Mouse (Mus musculus) urinary bladder, postnatal 36 days (tissue): ENCODE results near the gene Plch1.

Experiments
- DNase-seq, 2 experiments: peaks; one replicate each; pipeline ENCODE4 v3.0.0; 2022; ENCODE audit warnings: low spot score in 2 of 2, mixed read lengths in 1 of 2

The Plch1 gene

GRCm38 (mm10) chr3:63862716-63863115 lies 36.6 kb downstream of the Plch1 start:
- DNase-seq, result no peak

GRCm38 (mm10) chr3:63852828-63853227 lies 46.4 kb downstream of the Plch1 start:
- DNase-seq, result no peak

GRCm38 (mm10) chr3:63851125-63851698 lies 48.1 kb downstream of the Plch1 start:
- DNase-seq, result no peak

GRCm38 (mm10) chr3:63849765-63850346 lies 49.4 kb downstream of the Plch1 start:
- no peak for DNase-seq

GRCm38 (mm10) chr3:63844141-63844540 lies 55.1 kb downstream of the Plch1 start:
- no peak for DNase-seq

GRCm38 (mm10) chr3:63842436-63842835 lies 56.8 kb downstream of the Plch1 start:
- DNase-seq, result no peak

GRCm38 (mm10) chr3:63837750-63838149 lies 61.5 kb downstream of the Plch1 start:
- DNase-seq, result no peak

- no peak for DNase-seq
Observed at GRCm38 (mm10) chr3:63836937-63837632, 62.2 kb downstream of the Plch1 start.

GRCm38 (mm10) chr3:63835816-63836215 lies 63.5 kb downstream of the Plch1 start:
- no peak for DNase-seq

GRCm38 (mm10) chr3:63823874-63824400 lies 75.3 kb downstream of the Plch1 start:
- DNase-seq, result no peak

- no peak for DNase-seq
Observed at GRCm38 (mm10) chr3:63822631-63823030, 76.6 kb downstream of the Plch1 start.

GRCm38 (mm10) chr3:63815131-63815530 lies 84.1 kb downstream of the Plch1 start:
- DNase-seq, result no peak

GRCm38 (mm10) chr3:63814203-63814602 lies 85.1 kb downstream of the Plch1 start:
- no peak for DNase-seq

- no peak for DNase-seq
Observed at GRCm38 (mm10) chr3:63806906-63807305, 92.4 kb downstream of the Plch1 start.

GRCm38 (mm10) chr3:63805496-63805895 lies 93.8 kb downstream of the Plch1 start:
- no peak for DNase-seq

GRCm38 (mm10) chr3:63800685-63801084 lies 98.6 kb downstream of the Plch1 start:
- no peak for DNase-seq

GRCm38 (mm10) chr3:63786805-63787365 lies 112.4 kb downstream of the Plch1 start:
- DNase-seq, result no peak

- DNase-seq, result peak; percentile 2 to 52
Observed at GRCm38 (mm10) chr3:63772617-63773305, 126.5 kb downstream of the Plch1 start.

GRCm38 (mm10) chr3:63760821-63761220 lies 138.5 kb downstream of the Plch1 start:
- no peak for DNase-seq

- no peak for DNase-seq
Observed at GRCm38 (mm10) chr3:63740073-63740472, 159.2 kb downstream of the Plch1 start.

- DNase-seq, result no peak
Observed at GRCm38 (mm10) chr3:63728325-63728724, 170.9 kb downstream of the Plch1 start.
